Mouse (Mus musculus) ES-E14 (cell line): ENCODE data around the gene Gpr161. TPM values are rescaled to one million over a fixed set of nuclear protein-coding genes. Genes with fewer than 3 reads are reported as not detected.

ENCODE experiments used
- DNase-seq: peaks from one replicate; pipeline ENCODE4 v3.0.0-alpha.2; 2013; ENCODE audit warnings: low read depth, low spot score
- H3K27ac ChIP-seq: 2 replicates; pipeline ENCODE4 v1.5.1; 2012; ENCODE audit warnings: low read depth, mild to moderate bottlenecking, low read length, moderate library complexity, mixed read lengths; ENCODE audit not compliant: poor library complexity, insufficient read depth, severe bottlenecking
- H3K36me3 ChIP-seq: 2 replicates; pipeline ENCODE4 v1.6.1; 2012; ENCODE audit warnings: mild to moderate bottlenecking, low read length, moderate library complexity, mixed read lengths; ENCODE audit not compliant: control insufficient read depth, poor library complexity, insufficient read depth, severe bottlenecking
- H3K4me1 ChIP-seq, 2 experiments: fragments of 150-350 bp in 1 of 2; sonication (generic) in 1 of 2; 2 replicates each; pipeline ENCODE4 v1.6.1; 2012; ENCODE audit warnings: low read length in 2 of 2, mild to moderate bottlenecking in 1 of 2, mixed read lengths in 1 of 2; ENCODE audit not compliant: control insufficient read depth in 2 of 2, insufficient read depth in 2 of 2, poor library complexity in 1 of 2
- H3K4me3 ChIP-seq, 2 experiments: fragments of 150-350 bp in 1 of 2; sonication (generic) in 1 of 2; 2 replicates each; pipeline ENCODE4 v1.5.1; 2012; ENCODE audit warnings: low read length in 2 of 2, low read depth in 1 of 2, mild to moderate bottlenecking in 1 of 2, mixed read lengths in 1 of 2; ENCODE audit not compliant: insufficient read depth in 1 of 2, poor library complexity in 1 of 2, severe bottlenecking in 1 of 2
- H3K9ac ChIP-seq: 2 replicates; pipeline ENCODE4 v1.6.1; 2012; ENCODE audit warnings: low read depth, mild to moderate bottlenecking, low read length, mixed read lengths; ENCODE audit not compliant: poor library complexity, insufficient read depth, severe bottlenecking
- H3K9me3 ChIP-seq: fragments of 150-350 bp; sonication (generic); 2 replicates; pipeline ENCODE4 v1.6.1; 2012; ENCODE audit warnings: low read depth, mild to moderate bottlenecking, low read length; ENCODE audit not compliant: control insufficient read depth, insufficient read depth
- CHD2 ChIP-seq: IDR thresholded peaks from 2 replicates; pipeline ENCODE4 v1.6.1; 2014; ENCODE audit warnings: mild to moderate bottlenecking, low read depth, low read length, inconsistent platforms
- HCFC1 ChIP-seq: IDR thresholded peaks from 2 replicates; pipeline ENCODE4 v1.6.1; 2012; ENCODE audit warnings: low read length, inconsistent platforms, borderline replicate concordance; ENCODE audit not compliant: insufficient read depth
- MAFK ChIP-seq: IDR thresholded peaks from 2 replicates; pipeline ENCODE4 v1.6.1; 2014; ENCODE audit warnings: mild to moderate bottlenecking, low read depth, low read length, inconsistent platforms; ENCODE audit not compliant: insufficient read depth
- ZC3H11A ChIP-seq: IDR thresholded peaks from 2 replicates; pipeline ENCODE4 v1.6.1; 2012; ENCODE audit warnings: low read depth, mild to moderate bottlenecking, inconsistent platforms, low read length, borderline replicate concordance
- ZNF384 ChIP-seq: IDR thresholded peaks from 2 replicates; pipeline ENCODE4 v1.6.1; 2012; ENCODE audit warnings: low read depth, low read length, inconsistent platforms
- in situ Hi-C, 2 experiments: fragments of 600-800 bp; cut with MboI; formaldehyde crosslinking; loops; one replicate each; pipeline ENCODE4 v1.15.1; 2025; ENCODE audit warnings: low sequenced_read_pairs in 2 of 2, inconsistent platforms in 1 of 2; ENCODE audit not compliant: unreplicated experiment in 2 of 2
- total RNA-seq: library from RNA; depleted of rRNA; stranded (reverse); fragments of 300-350 nt; gene quantifications from 2 replicates; pipeline ENCODE4 v1.2.3, GENCODE M21; 2012

Gpr161 gene
- total RNA-seq, 1 experiment, result 3.3 TPM

DNA sequence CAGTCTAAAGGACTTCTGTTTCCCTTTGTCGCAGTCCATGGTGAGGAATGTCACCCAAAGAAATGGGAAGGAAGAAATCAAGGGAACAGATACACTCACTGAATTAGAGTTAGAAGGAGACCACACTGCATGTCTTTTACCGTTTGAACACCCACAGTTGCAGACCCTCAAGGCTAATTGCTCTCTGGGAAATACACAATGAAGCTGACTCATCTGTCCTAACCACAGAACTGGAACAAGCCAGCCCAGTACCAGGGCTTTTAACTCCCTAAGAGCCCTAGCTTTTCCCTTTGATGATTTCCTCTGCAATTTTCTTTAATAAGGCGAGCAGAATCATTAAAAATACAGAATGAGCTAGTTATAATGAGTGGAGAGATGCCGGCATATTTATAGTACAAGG, 48.9 kb downstream of the Gpr161 start:
- H3K4me3 ChIP-seq, result no peak overlapping the region
- H3K9ac ChIP-seq, result no peak overlapping the region
- H3K27ac ChIP-seq, result no peak overlapping the region
- no peak for DNase-seq
- in situ Hi-C loops, result no loop called here
- H3K36me3 ChIP-seq, result no peaks in the 10 kb centered on the region
- H3K4me1 ChIP-seq, result no peaks in the 10 kb centered on the region
- H3K9me3 ChIP-seq, result no peaks in the 10 kb centered on the region
- TF ChIP-seq HCFC1 (no peak), ZC3H11A (no peak), CHD2 (no peak), MAFK (no peak), ZNF384 (no peak)

DNA sequence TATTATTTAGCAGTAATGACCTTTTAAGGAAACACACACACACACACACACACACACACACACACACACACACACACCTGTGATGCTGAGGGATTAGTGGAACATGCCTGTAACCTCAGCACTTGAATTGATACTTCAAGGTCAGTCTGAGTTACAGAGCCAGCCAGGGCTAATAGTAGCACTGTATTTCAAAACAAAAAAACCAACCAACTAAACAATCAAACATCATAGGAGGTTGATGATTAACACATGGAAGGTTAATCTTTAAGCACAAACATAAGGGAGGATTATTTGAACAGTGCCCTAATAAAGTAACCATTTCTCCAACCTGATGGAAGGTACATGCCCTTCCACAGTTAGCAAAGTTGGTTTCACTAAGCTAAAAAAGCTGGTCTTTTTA, 53.0 kb downstream of the Gpr161 start:
- H3K36me3 ChIP-seq, result no peaks in the 10 kb centered on the region
- DNase-seq, result no peak
- H3K9ac ChIP-seq, result no peak overlapping the region
- no peak overlapping the region for H3K27ac ChIP-seq
- in situ Hi-C loops, result no loop called here
- H3K9me3 ChIP-seq, result no peaks in the 10 kb centered on the region
- no peaks in the 10 kb centered on the region for H3K4me1 ChIP-seq
- no peak overlapping the region for H3K4me3 ChIP-seq
- no peak for TF ChIP-seq ZC3H11A
- no peak for TF ChIP-seq HCFC1
- TF ChIP-seq MAFK, result no peak
- no peak for TF ChIP-seq ZNF384
- TF ChIP-seq CHD2, result no peak

DNA sequence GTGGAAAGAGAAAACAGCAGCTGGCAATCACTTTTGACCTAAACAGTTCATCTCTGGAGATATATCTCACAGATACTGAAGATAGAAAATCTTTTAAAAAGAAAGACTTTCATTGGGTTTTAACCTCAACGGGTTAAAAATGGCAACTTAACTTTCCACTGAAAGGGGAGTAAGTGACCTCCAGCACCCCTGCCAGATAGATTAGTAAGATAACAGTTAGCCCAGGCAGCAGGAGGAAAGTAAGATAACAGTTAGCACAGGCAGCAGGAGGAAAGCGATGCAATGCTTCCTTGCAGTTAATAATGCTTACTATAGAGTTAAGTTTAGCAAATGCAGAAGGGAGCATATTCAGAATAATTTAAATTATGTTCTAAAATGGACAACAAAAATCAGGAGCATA, 60.8 kb downstream of the Gpr161 start:
- no peak overlapping the region for H3K4me3 ChIP-seq
- H3K9me3 ChIP-seq, result no peaks in the 10 kb centered on the region
- no peak overlapping the region for H3K9ac ChIP-seq
- in situ Hi-C loops, result no loop called here
- no peaks in the 10 kb centered on the region for H3K4me1 ChIP-seq
- no peak for TF ChIP-seq MAFK
- TF ChIP-seq HCFC1, result no peak
- TF ChIP-seq ZNF384, result no peak
- no peak for TF ChIP-seq CHD2
- TF ChIP-seq ZC3H11A, result no peak
- no peak for DNase-seq
- H3K36me3 ChIP-seq, result no peaks in the 10 kb centered on the region
- no peak overlapping the region for H3K27ac ChIP-seq

DNA sequence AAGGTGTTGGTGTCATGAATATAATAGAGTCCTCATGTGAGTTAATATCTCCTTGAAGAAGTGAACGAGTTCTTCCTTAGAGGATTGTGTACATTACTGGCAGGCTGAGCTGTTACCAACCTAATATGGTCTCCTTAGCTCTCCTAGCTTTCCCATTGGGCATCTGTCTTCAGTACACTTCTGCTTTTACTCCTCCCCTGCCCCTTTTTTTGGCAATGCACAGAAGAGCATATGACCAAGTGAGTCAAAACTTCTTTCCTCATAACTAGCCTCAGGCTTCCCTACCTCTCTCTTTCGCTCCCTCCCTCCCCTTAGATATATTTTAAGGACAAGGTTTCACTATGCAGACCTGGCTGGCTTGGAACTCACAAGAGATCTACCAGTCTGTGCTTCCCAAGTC, 67.7 kb downstream of the Gpr161 start:
- no peak for DNase-seq
- Histone ChIP-seq H3K9me3 (no peaks in the 10 kb centered on the region), H3K36me3 (no peaks in the 10 kb centered on the region), H3K4me1 (no peaks in the 10 kb centered on the region), H3K4me3 (no peak overlapping the region), H3K9ac (no peak overlapping the region), H3K27ac (no peak overlapping the region)
- in situ Hi-C loops, result no loop called here
- TF ChIP-seq ZC3H11A, result no peak
- no peak for TF ChIP-seq HCFC1
- TF ChIP-seq CHD2, result no peak
- no peak for TF ChIP-seq MAFK
- no peak for TF ChIP-seq ZNF384

DNA sequence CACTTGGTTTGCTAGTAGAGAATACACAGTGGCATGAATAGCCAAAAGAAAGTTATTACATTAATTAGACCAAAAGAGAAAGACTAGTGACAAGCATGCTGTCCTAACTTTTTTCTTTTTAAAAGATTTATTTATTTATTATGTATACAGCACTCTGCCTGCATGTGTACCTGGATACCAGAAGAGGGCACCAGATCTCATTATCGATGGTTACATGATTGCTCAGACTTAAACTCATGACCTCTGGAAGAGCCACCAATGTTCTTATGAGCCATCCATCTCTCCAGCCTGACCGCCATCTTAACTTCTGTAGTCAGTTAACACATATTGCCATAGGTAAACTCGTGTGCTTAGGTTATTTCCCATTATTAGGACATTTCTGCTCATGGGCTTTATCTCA, 69.5 kb downstream of the Gpr161 start:
- Histone ChIP-seq H3K4me3 (no peak overlapping the region), H3K27ac (no peak overlapping the region), H3K9ac (no peak overlapping the region), H3K4me1 (no peaks in the 10 kb centered on the region), H3K36me3 (no peaks in the 10 kb centered on the region), H3K9me3 (no peaks in the 10 kb centered on the region)
- TF ChIP-seq MAFK (no peak), CHD2 (no peak), HCFC1 (no peak), ZNF384 (no peak)
- in situ Hi-C loops, result no loop called here
- DNase-seq, result no peak
